Comparison of ENCODE assay signal across 9 mouse cellular contexts in the genomic region with DNA sequence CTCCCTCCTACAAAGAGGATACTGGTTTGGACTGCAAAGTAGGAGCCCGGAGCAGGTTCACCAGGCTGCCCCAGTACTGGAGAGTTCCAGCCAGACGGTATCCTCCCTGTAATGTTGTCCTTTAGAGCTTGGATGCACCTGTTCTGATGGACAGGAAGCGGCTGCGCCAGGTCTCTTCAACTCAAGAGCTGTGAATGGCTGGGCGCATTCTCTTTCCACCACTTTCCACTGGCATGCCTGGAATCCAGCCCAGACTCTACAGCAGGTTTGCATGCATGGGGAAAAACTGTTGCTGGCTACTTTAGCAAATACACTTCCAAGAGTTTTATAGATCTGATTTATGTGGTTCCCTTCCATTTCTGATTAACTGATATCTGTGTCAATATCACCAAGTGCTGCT. TPM values are rescaled to one million over a fixed set of nuclear protein-coding genes. Genes with fewer than 3 reads are reported as not detected.
A peak's percentile ranks its signal among the peaks of the same experiment; 100 is the strongest.
DNase-seq lines count a peak whose midpoint lies in the region; ATAC-seq and TF ChIP-seq lines count a peak whose summit lies in the region.
"Had no signal": no experiment of that assay in that cellular context is flagged by ENCODE, and none has a peak within 500 bp of the region (broad histone marks: within the 10 kb centered on the region; RNA-seq: fewer than 3 reads in every experiment).

No protein-coding gene starts in this region.

- no peak overlapping the region for H3K27ac ChIP-seq in forebrain, embryonic 16.5 days (ENCODE audit: low read length)
- no peak overlapping the region for H3K27ac ChIP-seq in forebrain, embryonic 12.5 days
- H3K27ac ChIP-seq in heart, postnatal 0 days (ENCODE audit: low read depth), result peak overlapping the region; percentile 1; the same call in 1 of the 2 replicates

- no peaks in the 10 kb centered on the region for H3K36me3 ChIP-seq in forebrain, embryonic 16.5 days (ENCODE audit: control insufficient read depth, insufficient read depth)
- H3K36me3 ChIP-seq in forebrain, embryonic 12.5 days (replicated peaks), result no peaks in the 10 kb centered on the region
- H3K36me3 ChIP-seq in heart, postnatal 0 days (replicated peaks; ENCODE audit: control insufficient read depth, insufficient read depth, low read length), result no peaks in the 10 kb centered on the region
- H3K36me3 ChIP-seq in myocyte (ENCODE audit: control insufficient read depth, insufficient read depth), result no peaks in the 10 kb centered on the region

- H3K79me2 ChIP-seq in myocyte (ENCODE audit: control insufficient read depth, insufficient read depth), result no peaks in the 10 kb centered on the region

- no peak overlapping the region for H3K4me3 ChIP-seq in forebrain, embryonic 16.5 days (replicated peaks; ENCODE audit: low read length)
- H3K4me3 ChIP-seq in forebrain, embryonic 12.5 days (replicated peaks), result no peak overlapping the region
- no peak overlapping the region for H3K4me3 ChIP-seq in heart, postnatal 0 days (ENCODE audit: low read depth, low read length)
- H3K4me3 ChIP-seq in myocyte, result no peak overlapping the region

- 0 out of 2 replicates have a peak, but pooled peaks have one; percentile 23 for ATAC-seq in forebrain, embryonic 16.5 days
- ATAC-seq in forebrain, embryonic 12.5 days (ENCODE audit: low FRiP score), result no peak
- peak; percentile 73 for ATAC-seq in heart, postnatal 0 days (ENCODE audit: insufficient read depth, low read depth)
- ATAC-seq: CD4-positive, CD25-positive, alpha-beta regulatory T cell, adult 4 months had no signal

- no peak for TF ChIP-seq POLR2A in myocyte (IDR thresholded peaks at IDR 0.05; ENCODE audit: insufficient read length, low read depth)

- TF ChIP-seq EP300 in heart, postnatal 0 days (IDR thresholded peaks at IDR 0.05; ENCODE audit: low read depth), result no peak

- intact Hi-C loops in left cerebral cortex, postnatal 4 days (cut with DNase I), result loop anchor here (10.0 kb wide), 1 partner anchor 147 kb away; a partner anchor contains a TSS
- intact Hi-C loops in left cerebral cortex, postnatal 36 days (cut with DNase I), result no loop called here
- intact Hi-C loops in gastrocnemius, postnatal 14 days (cut with DNase I; ENCODE audit: low total_unique reads), result no loop called here

- no peak overlapping the region for H3K9ac ChIP-seq in forebrain, embryonic 16.5 days (replicated peaks; ENCODE audit: low read depth, low read length)
- H3K9ac ChIP-seq in forebrain, embryonic 12.5 days, result no peak overlapping the region
- H3K9ac ChIP-seq in heart, postnatal 0 days (replicated peaks; ENCODE audit: low read depth, low read length), result no peak overlapping the region

- H3K4me2 ChIP-seq in forebrain, embryonic 16.5 days (ENCODE audit: low read length), result no peak overlapping the region
- H3K4me2 ChIP-seq in forebrain, embryonic 12.5 days, result no peak overlapping the region
- peak overlapping the region; percentile 32; the same call in 1 of the 2 replicates for H3K4me2 ChIP-seq in heart, postnatal 0 days (ENCODE audit: low read depth, low read length)
- H3K4me2 ChIP-seq in myocyte (ENCODE audit: low read depth), result peak overlapping the region; percentile 14

- H3ac ChIP-seq in myocyte (ENCODE audit: control insufficient read depth, insufficient read length), result no peak overlapping the region

- TF ChIP-seq CTCF in heart, postnatal 0 days (IDR thresholded peaks at IDR 0.05; ENCODE audit: low read depth), result no peak

- H3K27me3 ChIP-seq in forebrain, embryonic 16.5 days (replicated peaks; ENCODE audit: control insufficient read depth, insufficient read depth, low read length), result no peaks in the 10 kb centered on the region
- no peaks in the 10 kb centered on the region for H3K27me3 ChIP-seq in forebrain, embryonic 12.5 days
- H3K27me3 ChIP-seq in heart, postnatal 0 days (ENCODE audit: control insufficient read depth, insufficient read depth, low read length), result no peaks in the 10 kb centered on the region
- H3K27me3 ChIP-seq in myocyte (ENCODE audit: control insufficient read depth, insufficient read depth, insufficient read length), result no peaks in the 10 kb centered on the region

- H3K4me1 ChIP-seq in forebrain, embryonic 16.5 days (replicated peaks; ENCODE audit: control insufficient read depth, insufficient read depth, low read length), result peaks cover 25% of the 10 kb centered on the region
- H3K4me1 ChIP-seq in forebrain, embryonic 12.5 days, result no peaks in the 10 kb centered on the region; the same call in 1 of the 2 replicates
- peaks cover 20% of the 10 kb centered on the region for H3K4me1 ChIP-seq in heart, postnatal 0 days (ENCODE audit: control insufficient read depth, insufficient read depth)

- 45% methylated on average over 5 of the region's 5 CpGs for WGBS in forebrain, embryonic 16.5 days
- 71% methylated on average over 5 of the region's 5 CpGs for WGBS in forebrain, embryonic 12.5 days
- 31% methylated on average over 5 of the region's 5 CpGs for WGBS in heart, postnatal 0 days

- no peaks in the 10 kb centered on the region for H3K9me3 ChIP-seq in forebrain, embryonic 16.5 days (ENCODE audit: control insufficient read depth, low read length)
- no peaks in the 10 kb centered on the region for H3K9me3 ChIP-seq in forebrain, embryonic 12.5 days
- no peaks in the 10 kb centered on the region for H3K9me3 ChIP-seq in heart, postnatal 0 days (replicated peaks; ENCODE audit: control insufficient read depth, low read length)

- DNase-seq in left cerebral cortex, postnatal 4 days, result peak; percentile 65
- no peak for DNase-seq in left cerebral cortex, postnatal 36 days (ENCODE audit: low spot score in 2 of 2)
- peak; percentile 61 for DNase-seq in heart, postnatal 0 days (ENCODE audit: low spot score)
- no peak for DNase-seq in adrenal gland, adult (ENCODE audit: inconsistent age in 2 of 2, low spot score in 1 of 2)
- no peak for DNase-seq in gastrocnemius, postnatal 14 days

TF ChIP-seq in myocyte, 11 proteins besides CTCF, POLR2A, EP300 and RAD21:
- TF ChIP-seq REST (IDR thresholded peaks at IDR 0.05; ENCODE audit: insufficient read depth, insufficient read length), result no peak
- TF ChIP-seq POLR2AphosphoS2 (IDR thresholded peaks at IDR 0.05; ENCODE audit: insufficient read length, low read depth), result no peak
- peak in 1 of 3 experiments; percentile 24 for TF ChIP-seq MYOG (IDR thresholded peaks at IDR 0.05; ENCODE audit: control insufficient read depth in 1 of 3, insufficient read depth in 1 of 3, insufficient read length in 2 of 3, low read depth in 2 of 3)
- TF ChIP-seq MYOD1 (IDR thresholded peaks at IDR 0.05; ENCODE audit: control insufficient read depth in 1 of 3, insufficient read length in 2 of 3, low read depth in 2 of 3), result peak in 2 of 3 experiments; percentile 14 to 41

RNA-seq across cellular contexts. Expression of a gene that starts 8.5 kb away (rescaled TPM):
- polyA plus RNA-seq in forebrain, embryonic 16.5 days (2015; fragmentation: Nextera tagmentation; extraction: Ambion mirVana), result 208 and 245 TPM in 2 replicates
- polyA plus RNA-seq in forebrain, embryonic 12.5 days (2016; fragmentation: Nextera tagmentation; extraction: Ambion mirVana), result 35.2 and 37.0 TPM in 2 replicates
- total RNA-seq in left cerebral cortex, postnatal 4 days (2021), result 100 to 1,000 TPM; 366 to 388 TPM
- 100 to 1,000 TPM; 738 to 861 TPM for total RNA-seq in left cerebral cortex, postnatal 36 days (2021)
- total RNA-seq in heart, postnatal 0 days (2014; rRNA removed; ENCODE audit: low replicate concordance), result 2.3 TPM in 2 replicates
- polyA plus RNA-seq in heart, postnatal 0 days (2015; fragmentation: Nextera tagmentation; extraction: Ambion mirVana), result 3.9 and 4.4 TPM in 2 replicates
- polyA plus RNA-seq in myocyte (2012; fragmentation: generic; extraction: Trizol), result 1.3 TPM
- total RNA-seq in gastrocnemius, postnatal 14 days (2021), result 1 to 10 TPM; 1.1 to 2.1 TPM

RNA-seq across cellular contexts. Expression of a gene that starts 8.7 kb away (rescaled TPM):
- 2.7 and 3.3 TPM in 2 replicates for polyA plus RNA-seq in forebrain, embryonic 16.5 days (2015; fragmentation: Nextera tagmentation; extraction: Ambion mirVana)
- 5.9 and 7.5 TPM in 2 replicates for polyA plus RNA-seq in forebrain, embryonic 12.5 days (2016; fragmentation: Nextera tagmentation; extraction: Ambion mirVana)
- total RNA-seq in left cerebral cortex, postnatal 4 days (2021), result 10 to 100 TPM in 1 of 2 experiments, 1 to 10 TPM in 1; 7.8 to 11.4 TPM
- 1 to 10 TPM; 6.7 to 7.7 TPM for total RNA-seq in left cerebral cortex, postnatal 36 days (2021)
- total RNA-seq in heart, postnatal 0 days (2014; rRNA removed; ENCODE audit: low replicate concordance), result 23.0 and 38.1 TPM in 2 replicates
- 2.3 and 2.8 TPM in 2 replicates for polyA plus RNA-seq in heart, postnatal 0 days (2015; fragmentation: Nextera tagmentation; extraction: Ambion mirVana)
- polyA plus RNA-seq in myocyte (2012; fragmentation: generic; extraction: Trizol), result 26.3 TPM
- 10 to 100 TPM in 1 of 2 experiments, 1 to 10 TPM in 1; 9.3 to 10.2 TPM for total RNA-seq in gastrocnemius, postnatal 14 days (2021)

RNA-seq across cellular contexts. Expression of a gene that starts 59.1 kb away (rescaled TPM):
- 56.3 and 60.7 TPM in 2 replicates for polyA plus RNA-seq in forebrain, embryonic 16.5 days (2015; fragmentation: Nextera tagmentation; extraction: Ambion mirVana)
- 53.1 and 59.3 TPM in 2 replicates for polyA plus RNA-seq in forebrain, embryonic 12.5 days (2016; fragmentation: Nextera tagmentation; extraction: Ambion mirVana)
- total RNA-seq in left cerebral cortex, postnatal 4 days (2021), result 10 to 100 TPM; 77.1 to 81.6 TPM
- total RNA-seq in left cerebral cortex, postnatal 36 days (2021), result 100 to 1,000 TPM; 136 to 141 TPM
- total RNA-seq in heart, postnatal 0 days (2014; rRNA removed; ENCODE audit: low replicate concordance), result 46.5 and 71.5 TPM in 2 replicates
- 22.4 and 22.6 TPM in 2 replicates for polyA plus RNA-seq in heart, postnatal 0 days (2015; fragmentation: Nextera tagmentation; extraction: Ambion mirVana)
- polyA plus RNA-seq in myocyte (2012; fragmentation: generic; extraction: Trizol), result 65.5 TPM
- total RNA-seq in gastrocnemius, postnatal 14 days (2021), result 10 to 100 TPM; 31.0 to 33.2 TPM

Comparison
In these comparisons a context has a peak if more than half of its experiments do, and no peak if none do; other contexts are left out.
1. DNase-seq: peak in left cerebral cortex, postnatal 4 days (single experiment) and heart, postnatal 0 days (single experiment); none in left cerebral cortex, postnatal 36 days (0 of 2), adrenal gland, adult (0 of 2) and gastrocnemius, postnatal 14 days (single experiment).
2. H3K4me2 ChIP-seq: peak in heart, postnatal 0 days (single experiment) and myocyte (single experiment); none in forebrain, embryonic 16.5 days (single experiment) and forebrain, embryonic 12.5 days (single experiment).
3. RNA of a gene that starts 8.5 kb away (total RNA-seq): 738 to 861 TPM in left cerebral cortex, postnatal 36 days and 366 to 388 TPM in left cerebral cortex, postnatal 4 days; 2.3 TPM in heart, postnatal 0 days and 1.1 to 2.1 TPM in gastrocnemius, postnatal 14 days; every median in the first group is over 100 times any median in the second.